Mouse (Mus musculus) midbrain, embryonic 11.5 days (tissue): ENCODE measurements around the gene Tspan4. TPM values are rescaled to one million over a fixed set of nuclear protein-coding genes. Genes with fewer than 3 reads are reported as not detected.
A peak's percentile ranks its signal among the peaks of the same experiment; 100 is the strongest.

Experiments used
- ATAC-seq: fragments of 200-750 bp; cut with Nextera tagmentation; 2 replicates; pipeline ENCODE4 v1.8.0; 2017; ENCODE audit warnings: moderate TSS enrichment, moderate library complexity; ENCODE audit not compliant: low FRiP score
- DNase-seq: peaks from one replicate; pipeline ENCODE4 v3.0.0; 2015; ENCODE audit warnings: low spot score; ENCODE audit errors: missing footprints
- H3K27ac ChIP-seq: fragments of 300-500 bp; sonication (generic); 2 replicates; pipeline ENCODE4 v1.5.1; 2014; ENCODE audit warnings: low read depth, low read length
- H3K27me3 ChIP-seq: fragments of 300-500 bp; sonication (generic); 2 replicates; pipeline ENCODE4 v1.6.1; 2014; ENCODE audit warnings: mild to moderate bottlenecking, low read length, moderate library complexity, mixed read lengths; ENCODE audit not compliant: control insufficient read depth, insufficient read depth
- H3K36me3 ChIP-seq: fragments of 300-500 bp; sonication (generic); 2 replicates; pipeline ENCODE4 v1.6.1; 2014; ENCODE audit warnings: mild to moderate bottlenecking, low read length, moderate library complexity, mixed read lengths; ENCODE audit not compliant: control insufficient read depth, insufficient read depth
- H3K4me1 ChIP-seq: fragments of 300-500 bp; sonication (generic); 2 replicates; pipeline ENCODE4 v1.6.1; 2014; ENCODE audit warnings: low read length; ENCODE audit not compliant: control insufficient read depth, insufficient read depth
- H3K4me2 ChIP-seq: fragments of 300-500 bp; sonication (generic); 2 replicates; pipeline ENCODE4 v1.6.1; 2014; ENCODE audit warnings: mild to moderate bottlenecking, moderate library complexity
- H3K4me3 ChIP-seq: fragments of 300-500 bp; sonication (generic); 2 replicates; pipeline ENCODE4 v1.5.1; 2014; ENCODE audit warnings: low read depth, low read length
- H3K9ac ChIP-seq: fragments of 300-500 bp; sonication (generic); 2 replicates; pipeline ENCODE4 v1.6.1; 2014; ENCODE audit warnings: low read length
- H3K9me3 ChIP-seq: fragments of 300-500 bp; sonication (generic); 2 replicates; pipeline ENCODE4 v1.6.1; 2016; ENCODE audit warnings: low read length; ENCODE audit not compliant: control insufficient read depth
- WGBS: fragments of 180-500 bp; shearing (Covaris S2); extraction: QIAGEN DNeasy Blood & Tissue Kit; methylation state at CpG from one replicate; pipeline ENCODE4 v1.1.7; 2014; 5-methylcytosine and 5-hydroxymethylcytosine counted together
- polyA plus RNA-seq: library from polyadenylated mRNA; unstranded; fragments of >200 nt; fragmentation: Nextera tagmentation; extraction: Ambion mirVana; gene quantifications from 2 replicates; pipeline ENCODE4 v1.2.1, GENCODE M21; 2014

The Tspan4 gene
- polyA plus RNA-seq, 1 experiment from 2014 or later, result 28.6 TPM

- Histone ChIP-seq H3K4me2 (no peak overlapping the region), H3K4me3 (no peak overlapping the region; the same call in 1 of the 2 replicates), H3K27ac (no peak overlapping the region), H3K9me3 (no peaks in the 10 kb centered on the region), H3K27me3 (peaks cover 71% of the 10 kb centered on the region), H3K4me1 (peaks cover 25% of the 10 kb centered on the region), H3K9ac (no peak overlapping the region), H3K36me3 (no peaks in the 10 kb centered on the region)
- ATAC-seq (no peak), DNase-seq (peak; percentile 84)
- WGBS, result 19% methylated on average over 12 of the region's 12 CpGs
Measured at GRCm38 (mm10) chr7:141463824-141464602, 11.0 kb upstream of the Tspan4 start.

- no peak overlapping the region for H3K27ac ChIP-seq
- peak overlapping the region; percentile 6; the same call in 1 of the 2 replicates for H3K4me2 ChIP-seq
- H3K9me3 ChIP-seq, result no peaks in the 10 kb centered on the region
- H3K9ac ChIP-seq, result no peak overlapping the region
- ATAC-seq (no peak), DNase-seq (peak; percentile 89)
- no peaks in the 10 kb centered on the region for H3K36me3 ChIP-seq
- H3K4me1 ChIP-seq, result peaks cover 31% of the 10 kb centered on the region
- WGBS, result 3% methylated on average over 38 of the region's 38 CpGs
- H3K27me3 ChIP-seq, result peaks cover 71% of the 10 kb centered on the region
- H3K4me3 ChIP-seq, result peak overlapping the region; percentile 14; the same call in 1 of the 2 replicates
Measured at GRCm38 (mm10) chr7:141464603-141465201, 10.3 kb upstream of the Tspan4 start.

GRCm38 (mm10) chr7:141465388-141466044 lies 9.5 kb upstream of the Tspan4 start:
- no peak for DNase-seq
- WGBS, result 48% methylated on average over 8 of the region's 10 CpGs
- no peaks in the 10 kb centered on the region for H3K9me3 ChIP-seq
- no peak overlapping the region for H3K27ac ChIP-seq
- H3K36me3 ChIP-seq, result peaks cover 2% of the 10 kb centered on the region; the same call in 1 of the 2 replicates
- ATAC-seq, result no peak
- H3K4me3 ChIP-seq, result 0 out of 2 replicates have a peak overlapping the region, but pooled peaks have one; percentile 14
- no peak overlapping the region for H3K4me2 ChIP-seq
- H3K4me1 ChIP-seq, result peaks cover 31% of the 10 kb centered on the region
- H3K27me3 ChIP-seq, result peaks cover 65% of the 10 kb centered on the region
- no peak overlapping the region for H3K9ac ChIP-seq

- no peak overlapping the region for H3K4me3 ChIP-seq
- peaks cover 31% of the 10 kb centered on the region for H3K4me1 ChIP-seq
- 79% methylated on average over 7 of the region's 7 CpGs for WGBS
Measured at GRCm38 (mm10) chr7:141466045-141466394, 9.0 kb upstream of the Tspan4 start.

GRCm38 (mm10) chr7:141466607-141467148 lies 8.4 kb upstream of the Tspan4 start:
- Histone ChIP-seq H3K4me1 (peaks cover 29% of the 10 kb centered on the region), H3K9me3 (no peaks in the 10 kb centered on the region), H3K9ac (peak overlapping the region; percentile 81; the same call in 1 of the 2 replicates), H3K36me3 (peaks cover 2% of the 10 kb centered on the region; the same call in 1 of the 2 replicates), H3K4me2 (peak overlapping the region; percentile 72), H3K27me3 (peaks cover 54% of the 10 kb centered on the region), H3K27ac (no peak overlapping the region), H3K4me3 (peak overlapping the region; percentile 68)
- no peak for ATAC-seq
- WGBS, result 58% methylated on average over 10 of the region's 10 CpGs
- DNase-seq, result peak; percentile 84

More at GRCm38 (mm10) chr7:141466045-141466394, 9.0 kb upstream of the Tspan4 start:
- Histone ChIP-seq H3K9ac (no peak overlapping the region), H3K4me2 (no peak overlapping the region), H3K27me3 (peaks cover 60% of the 10 kb centered on the region), H3K36me3 (peaks cover 2% of the 10 kb centered on the region; the same call in 1 of the 2 replicates), H3K9me3 (no peaks in the 10 kb centered on the region), H3K27ac (no peak overlapping the region)
- DNase-seq, result no peak
- ATAC-seq, result no peak

- WGBS, result under 1% methylated on average over 52 of the region's 52 CpGs
- H3K4me2 ChIP-seq, result peak within 1 kb of the TSS; percentile 72
- H3K9me3 ChIP-seq, result no peaks in the 10 kb centered on the region
- peaks cover 5% of the 10 kb centered on the region; the same call in 1 of the 2 replicates for H3K36me3 ChIP-seq
- H3K4me3 ChIP-seq, result peak within 1 kb of the TSS; percentile 68
- DNase-seq (peak; percentile 98), ATAC-seq (peak; percentile 77)
- H3K27ac ChIP-seq, result peak within 1 kb of the TSS; percentile 66
- H3K4me1 ChIP-seq, result peaks cover 25% of the 10 kb centered on the region
- peak within 1 kb of the TSS; percentile 81 for H3K9ac ChIP-seq
- H3K27me3 ChIP-seq, result peaks cover 46% of the 10 kb centered on the region
Measured at GRCm38 (mm10) chr7:141467230-141468030, 7.6 kb upstream of the Tspan4 start, which contains the start of gene Cd151. Gene Cd151 (plus strand): TSS chr7:141467392.

GRCm38 (mm10) chr7:141468164-141468521 lies 6.9 kb upstream of the Tspan4 start:
- peak; percentile 90 for DNase-seq
- Histone ChIP-seq H3K27me3 (peaks cover 39% of the 10 kb centered on the region), H3K4me1 (peaks cover 25% of the 10 kb centered on the region), H3K36me3 (peaks cover 8% of the 10 kb centered on the region; the same call in 1 of the 2 replicates), H3K4me3 (peak overlapping the region; percentile 68), H3K4me2 (peak overlapping the region; percentile 72), H3K9me3 (no peaks in the 10 kb centered on the region), H3K9ac (peak overlapping the region; percentile 81), H3K27ac (peak overlapping the region; percentile 66)
- ATAC-seq, result 0 out of 2 replicates have a peak, but pooled peaks have one; percentile 8
- 28% methylated on average over 5 of the region's 5 CpGs for WGBS

- Histone ChIP-seq H3K4me1 (peaks cover 27% of the 10 kb centered on the region), H3K9me3 (no peaks in the 10 kb centered on the region), H3K27me3 (peaks cover 34% of the 10 kb centered on the region), H3K27ac (peak overlapping the region; percentile 66), H3K4me3 (peak overlapping the region; percentile 68), H3K36me3 (peaks cover 8% of the 10 kb centered on the region; the same call in 1 of the 2 replicates), H3K9ac (peak overlapping the region; percentile 81), H3K4me2 (peak overlapping the region; percentile 72)
- ATAC-seq, result peak; percentile 81
- DNase-seq, result peak; percentile 90
- WGBS, result 28% methylated on average over 8 of the region's 8 CpGs
Measured at GRCm38 (mm10) chr7:141468522-141469211, 6.4 kb upstream of the Tspan4 start.
